In genomic region chr15:99993100-99993499, GRCm38 (mm10) we compare ENCODE assay signal across 31 mouse cellular contexts. TPM values are rescaled to one million over a fixed set of nuclear protein-coding genes. Genes with fewer than 3 reads are reported as not detected.
"Had no signal": no experiment of that assay in that cellular context is flagged by ENCODE, and none has a peak within 500 bp of the region (broad histone marks: within the 10 kb centered on the region; RNA-seq: fewer than 3 reads in every experiment).

No protein-coding gene starts in this region.

- H3K27ac ChIP-seq: embryonic facial prominence, embryonic 10.5 days; embryonic facial prominence, embryonic 12.5 days; embryonic facial prominence, embryonic 13.5 days; embryonic facial prominence, embryonic 15.5 days; forebrain, embryonic 10.5 days; forebrain, embryonic 12.5 days; forebrain, embryonic 13.5 days; forebrain, embryonic 15.5 days; gastrocnemius, adult 2 months; heart, adult 2 months had no signal

- H3K4me1 ChIP-seq: embryonic facial prominence, embryonic 10.5 days; embryonic facial prominence, embryonic 12.5 days; embryonic facial prominence, embryonic 13.5 days; embryonic facial prominence, embryonic 15.5 days; forebrain, embryonic 10.5 days; forebrain, embryonic 12.5 days; forebrain, embryonic 13.5 days; forebrain, embryonic 15.5 days had no signal

- H3K9ac ChIP-seq: embryonic facial prominence, embryonic 12.5 days; embryonic facial prominence, embryonic 13.5 days; embryonic facial prominence, embryonic 15.5 days; forebrain, embryonic 12.5 days; forebrain, embryonic 13.5 days; forebrain, embryonic 15.5 days; forebrain, postnatal 0 days had no signal

- DNase-seq: cerebellum, adult 9-10 months; cerebellum, adult 9-11 months; cerebellum, postnatal 10 days; cerebellum, postnatal 14 days; cerebellum, postnatal 25 days; cerebellum, postnatal 36 days; embryo, embryonic 11 days; forebrain, postnatal 0 days; gastrocnemius, adult 2 months; gastrocnemius, postnatal 10 days; gastrocnemius, postnatal 14 days; gastrocnemius, postnatal 25 days; gastrocnemius, postnatal 36 days; heart, adult 18-20 months; heart, adult 2 months had no signal

- H3K4me2 ChIP-seq: embryonic facial prominence, embryonic 12.5 days; embryonic facial prominence, embryonic 13.5 days; embryonic facial prominence, embryonic 15.5 days; forebrain, embryonic 12.5 days; forebrain, embryonic 13.5 days; forebrain, embryonic 15.5 days had no signal

- H3K4me3 ChIP-seq: embryonic facial prominence, embryonic 10.5 days; embryonic facial prominence, embryonic 12.5 days; embryonic facial prominence, embryonic 13.5 days; embryonic facial prominence, embryonic 15.5 days; erythroblast, embryonic 14.5 days; forebrain, embryonic 10.5 days; forebrain, embryonic 12.5 days; forebrain, embryonic 13.5 days; forebrain, embryonic 15.5 days; gastrocnemius, adult 2 months; heart, adult 2 months had no signal

- H3K9me3 ChIP-seq: embryonic facial prominence, embryonic 10.5 days; embryonic facial prominence, embryonic 12.5 days; embryonic facial prominence, embryonic 13.5 days; embryonic facial prominence, embryonic 15.5 days; forebrain, embryonic 10.5 days; forebrain, embryonic 12.5 days; forebrain, embryonic 13.5 days; forebrain, embryonic 15.5 days had no signal

- H3K27me3 ChIP-seq: embryonic facial prominence, embryonic 12.5 days; embryonic facial prominence, embryonic 13.5 days; embryonic facial prominence, embryonic 15.5 days; forebrain, embryonic 12.5 days; forebrain, embryonic 13.5 days; forebrain, embryonic 15.5 days had no signal

RNA-seq across cellular contexts. Expression of gene Fam186a, which starts 26.2 kb away (rescaled TPM):
- total RNA-seq: common myeloid progenitor, adult 5-6 weeks; forebrain, postnatal 0 days; granulocyte monocyte progenitor cell, adult 5-6 weeks had no signal
- polyA plus RNA-seq: embryonic facial prominence, embryonic 10.5 days; embryonic facial prominence, embryonic 11.5 days; embryonic facial prominence, embryonic 12.5 days; embryonic facial prominence, embryonic 14.5 days; erythroblast, embryonic 14.5 days; forebrain, embryonic 11.5 days; forebrain, embryonic 12.5 days; forebrain, embryonic 13.5 days; forebrain, embryonic 14.5 days; forebrain, embryonic 15.5 days; forebrain, embryonic 16.5 days; forebrain, postnatal 0 days had no signal
